Mouse (Mus musculus) heart, adult 2 months (tissue): ENCODE data around the gene Ccdc115.

Experiments
- EP300 ChIP-seq: fragments of 200-500 bp; IDR thresholded peaks from 2 replicates; pipeline ENCODE4 v1.6.1; 2011; ENCODE audit warnings: low read depth, low read length, control low read depth; ENCODE audit not compliant: insufficient read depth
- POLR2A ChIP-seq: fragments of 200-500 bp; IDR thresholded peaks from 2 replicates; pipeline ENCODE4 v1.6.1; 2011; ENCODE audit warnings: mild to moderate bottlenecking, low read depth, low read length, control low read depth; ENCODE audit not compliant: insufficient read depth

- TF ChIP-seq EP300 (no peak), POLR2A (no peak)
Observed at GRCm38 (mm10) chr1:34389234-34389891, 50.1 kb downstream of the Ccdc115 start.
